Mouse (Mus musculus): ENCODE measurements around the gene Nrxn1.
A peak's percentile ranks its signal among the peaks of the same experiment; 100 is the strongest.
"Not testable (repeated sequence)": the region's sequence is repeated elsewhere in the genome, so short reads cannot be mapped to it uniquely, and the experiment has no call there.

Gene Nrxn1

DNA sequence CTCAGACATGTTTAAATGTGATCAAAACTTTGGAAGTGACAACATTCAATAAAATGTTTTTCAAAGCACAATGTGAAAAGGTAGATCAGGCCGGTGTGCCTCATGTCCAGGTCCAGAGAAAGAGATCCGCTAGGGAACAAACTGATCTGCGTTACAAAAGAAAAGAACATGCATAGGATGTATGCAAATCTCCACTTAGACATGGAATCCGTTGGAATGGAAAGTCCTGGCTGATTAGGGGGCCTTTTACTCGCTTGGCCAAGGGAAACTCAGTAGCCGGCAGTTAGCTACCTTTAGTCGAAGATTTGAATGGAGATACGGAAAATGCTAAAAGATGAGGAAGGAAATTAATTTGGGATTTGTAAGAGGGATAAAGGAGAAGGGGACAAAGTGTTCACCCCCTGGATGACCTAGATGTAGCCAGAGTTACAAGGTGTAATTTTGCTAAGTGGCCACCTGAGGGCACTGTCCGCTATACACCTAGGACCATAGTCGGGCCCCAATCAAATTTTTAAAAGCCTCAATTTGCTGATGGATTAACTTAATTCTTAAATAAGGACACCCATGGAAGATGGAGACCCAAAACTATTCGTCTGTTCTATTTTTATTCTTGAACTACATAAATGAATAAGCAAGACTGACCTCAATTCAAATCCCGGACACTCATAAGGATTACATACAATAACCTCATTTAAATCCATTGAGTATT lies 508.9 kb downstream of the Nrxn1 start:
- DNase-seq (ENCODE audit: low spot score) = peak; percentile 51

GRCm38 (mm10) chr17:90583196-90583595 lies 509.7 kb downstream of the Nrxn1 start:
- no peak for DNase-seq (ENCODE audit: low spot score)

DNA sequence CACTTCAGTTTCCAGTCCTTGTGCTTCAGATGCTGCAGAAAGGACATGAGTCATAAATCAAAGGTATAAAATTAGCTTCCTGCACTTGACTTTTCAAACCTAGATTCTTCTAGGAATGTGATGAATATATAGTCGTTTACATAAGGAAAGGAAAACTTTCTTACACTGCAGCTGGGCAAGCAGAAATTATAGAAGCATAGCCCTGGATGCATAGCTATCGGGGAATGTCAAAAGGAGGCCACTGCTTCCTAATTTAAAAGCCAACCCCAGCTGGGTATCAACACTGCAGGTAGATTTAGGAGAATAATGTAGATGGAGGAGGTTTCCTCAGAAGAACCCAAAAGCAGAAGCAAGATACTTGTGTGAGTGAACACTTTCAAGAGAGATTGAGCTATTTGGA lies 523.0 kb downstream of the Nrxn1 start:
- DNase-seq (ENCODE audit: low spot score) = no peak

DNA sequence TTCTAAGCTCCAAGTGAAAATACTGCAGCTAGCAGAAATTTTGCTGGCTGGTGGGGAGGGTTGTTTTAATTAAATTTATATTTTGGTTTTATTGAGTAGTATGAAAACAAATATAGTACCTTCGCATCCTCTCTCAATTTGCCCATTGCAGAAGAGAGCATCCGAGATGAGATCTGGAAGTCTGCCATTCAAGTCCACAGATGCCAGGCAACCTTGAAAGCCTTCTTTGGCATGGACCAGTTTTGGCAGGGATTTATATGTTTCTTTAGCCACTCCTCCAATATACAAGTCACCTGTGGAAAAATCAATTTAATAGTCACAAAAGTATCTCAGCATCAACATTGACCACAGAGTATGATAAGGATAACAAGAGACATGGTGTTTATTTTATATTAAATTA lies 527.7 kb downstream of the Nrxn1 start:
- no peak for DNase-seq (ENCODE audit: low spot score)

GRCm38 (mm10) chr17:90556376-90556775 lies 536.5 kb downstream of the Nrxn1 start:
- no peak for DNase-seq (ENCODE audit: low spot score)

GRCm38 (mm10) chr17:90550415-90550814 lies 542.5 kb downstream of the Nrxn1 start:
- no peak for DNase-seq (ENCODE audit: low spot score)

DNA sequence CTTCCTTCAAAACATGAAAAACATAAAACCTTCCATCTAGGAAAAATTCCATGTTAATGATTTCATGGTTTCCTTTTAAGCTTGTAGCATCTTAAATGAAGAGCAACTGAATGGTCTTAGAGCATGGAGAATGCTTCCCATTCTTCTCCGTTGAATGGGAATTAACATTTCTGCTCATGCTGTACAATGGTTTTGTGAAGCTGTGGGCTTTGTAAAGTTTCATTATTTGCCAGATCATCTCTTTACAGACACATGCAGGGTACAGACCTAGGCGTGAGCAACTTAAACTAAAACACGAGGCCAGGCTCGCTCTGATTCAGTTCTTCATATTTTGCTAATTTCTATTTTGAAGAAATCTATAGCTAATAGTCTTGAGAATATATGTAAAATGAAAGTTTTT lies 546.1 kb downstream of the Nrxn1 start:
- DNase-seq (ENCODE audit: low spot score) = no peak

DNA sequence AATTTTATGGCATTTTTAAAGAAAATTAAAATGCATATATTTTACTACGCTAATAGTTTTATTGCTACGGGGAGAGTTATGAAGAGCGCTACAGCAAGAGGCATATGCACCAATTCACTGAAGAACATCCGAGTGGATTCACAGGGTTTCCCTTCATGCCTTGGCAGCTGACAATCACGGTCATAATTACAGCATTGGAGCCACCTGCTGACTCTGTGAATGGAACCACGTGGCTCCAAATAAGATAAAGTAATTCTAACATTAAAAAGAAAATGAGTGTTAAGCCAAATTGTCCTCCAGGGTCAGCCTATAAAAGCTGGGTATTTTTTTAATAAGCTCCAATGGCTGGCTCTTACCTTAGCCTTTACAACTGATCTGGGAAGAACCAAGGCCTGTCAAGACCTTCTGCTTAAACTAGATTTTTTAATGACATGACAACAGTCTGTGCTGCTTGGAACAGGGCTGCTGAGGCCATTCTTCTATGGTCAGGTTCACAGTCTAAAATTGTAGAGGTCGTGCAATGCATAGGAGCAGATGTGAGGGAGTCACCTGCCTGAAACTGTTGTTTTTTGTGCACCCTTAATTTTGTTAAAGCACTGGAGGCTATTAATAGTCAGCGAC lies 548.1 kb downstream of the Nrxn1 start:
- DNase-seq (ENCODE audit: low spot score) = no peak

- no peak for DNase-seq (ENCODE audit: low spot score)
Observed at GRCm38 (mm10) chr17:90543986-90544638, 548.8 kb downstream of the Nrxn1 start.

DNA sequence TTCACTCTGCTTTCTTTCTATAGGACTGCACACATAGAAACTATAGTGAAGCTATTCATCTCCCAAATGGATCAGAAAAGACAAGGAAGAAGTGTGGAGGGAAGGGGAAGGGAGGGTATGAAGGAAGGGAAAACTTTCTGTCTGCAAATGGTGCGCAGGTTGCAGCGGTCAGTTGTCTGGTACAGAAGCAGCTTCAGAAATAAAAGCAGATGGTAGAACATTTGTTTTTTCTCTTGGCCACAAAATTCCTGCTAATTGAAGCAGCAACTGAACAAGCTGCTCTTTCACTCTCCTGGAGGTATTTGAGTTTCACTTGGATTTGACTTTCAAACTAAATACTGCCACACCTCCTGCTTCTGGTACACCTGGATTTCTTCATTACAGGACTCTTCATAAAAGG lies 561.4 kb downstream of the Nrxn1 start:
- no peak for DNase-seq (ENCODE audit: low spot score)

GRCm38 (mm10) chr17:90506026-90506425 lies 586.8 kb downstream of the Nrxn1 start:
- no peak for DNase-seq (ENCODE audit: low spot score)

GRCm38 (mm10) chr17:90503999-90504398 lies 588.9 kb downstream of the Nrxn1 start:
- DNase-seq (ENCODE audit: low spot score) = not testable (repeated sequence)

GRCm38 (mm10) chr17:90501023-90501675 lies 591.7 kb downstream of the Nrxn1 start:
- DNase-seq (ENCODE audit: low spot score) = peak; percentile 70

GRCm38 (mm10) chr17:90479531-90480250 lies 613.2 kb downstream of the Nrxn1 start:
- DNase-seq (ENCODE audit: low spot score) = no peak

- DNase-seq (ENCODE audit: low spot score) = no peak
Observed at GRCm38 (mm10) chr17:90456748-90457147, 636.1 kb downstream of the Nrxn1 start.

DNA sequence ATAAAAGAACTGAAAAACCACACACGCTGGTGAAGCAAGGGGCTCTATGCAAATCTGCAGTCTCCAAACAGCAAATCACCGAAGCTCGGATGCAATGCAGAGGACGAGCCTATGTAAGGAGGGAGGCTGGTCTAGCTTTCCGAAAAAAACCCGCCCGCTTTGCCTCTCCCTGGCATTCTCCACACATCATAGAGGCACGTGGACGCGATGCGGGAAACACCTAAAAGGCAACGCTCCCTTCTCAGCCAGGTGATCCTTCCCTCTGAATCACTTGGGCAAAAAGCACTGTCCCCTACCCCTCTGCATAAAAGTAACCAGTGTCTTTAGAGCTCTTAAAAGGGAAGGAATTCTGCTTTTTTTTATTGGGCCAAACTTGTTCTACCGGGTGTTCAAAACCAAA lies 637.0 kb downstream of the Nrxn1 start:
- DNase-seq (ENCODE audit: low spot score) = peak; percentile 39

GRCm38 (mm10) chr17:90455409-90455775 lies 637.5 kb downstream of the Nrxn1 start:
- peak; percentile 49 for DNase-seq (ENCODE audit: low spot score)

DNA sequence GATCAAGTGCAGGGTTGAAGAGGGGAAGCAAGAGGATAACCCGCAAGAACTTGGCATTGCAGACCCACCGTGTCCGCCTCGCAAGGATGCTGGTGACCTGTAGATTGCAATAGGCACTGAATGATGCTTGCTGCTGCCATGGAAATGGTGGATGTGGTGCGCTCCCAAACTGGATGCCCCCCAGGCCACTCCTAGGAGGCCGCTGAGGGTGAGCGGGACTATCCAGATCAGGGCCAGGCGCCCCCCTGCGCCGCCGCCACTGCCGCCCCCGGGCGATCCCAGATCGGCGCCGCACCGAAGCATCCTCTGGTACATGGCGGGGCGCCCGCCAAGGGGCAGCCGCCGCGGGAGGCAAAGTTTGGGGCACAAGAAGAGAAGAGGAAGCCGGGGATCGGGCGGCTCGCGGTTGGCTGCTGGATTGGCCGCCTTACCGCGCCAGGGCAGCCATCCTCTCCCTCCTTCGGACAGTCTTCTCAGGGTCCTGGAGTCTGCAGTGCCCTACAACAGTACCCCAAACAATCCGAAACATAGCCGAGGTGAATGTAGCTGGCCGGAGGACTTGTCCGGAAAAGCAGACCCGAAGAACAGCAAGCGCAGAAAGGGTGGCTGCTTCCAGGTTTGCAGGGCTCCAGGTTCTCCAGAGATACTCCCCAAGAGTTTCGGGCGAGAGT lies 638.0 kb downstream of the Nrxn1 start:
- peak; percentile 41 for DNase-seq (ENCODE audit: low spot score)

- DNase-seq (ENCODE audit: low spot score) = peak; percentile 44
Observed at GRCm38 (mm10) chr17:90454356-90454737, 638.5 kb downstream of the Nrxn1 start.

DNA sequence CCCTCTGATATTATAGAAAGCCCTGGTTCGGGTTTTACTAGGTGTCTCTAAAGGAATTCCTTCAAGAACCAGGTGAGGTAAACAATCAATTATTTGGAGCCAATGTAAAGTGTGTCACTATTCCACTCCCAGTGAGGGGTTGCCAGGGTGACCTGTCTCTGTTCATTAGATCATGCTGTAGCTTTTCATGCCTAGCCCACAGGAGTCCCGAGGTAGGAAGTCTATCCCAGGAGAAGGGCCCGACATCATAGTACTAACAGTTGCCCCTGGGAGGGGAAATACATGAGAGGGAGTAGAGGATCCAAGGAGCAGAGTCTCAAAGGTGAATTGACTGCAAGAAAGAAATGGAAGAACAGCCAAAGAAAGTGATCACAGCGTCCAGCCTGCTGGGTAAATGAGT lies 639.6 kb downstream of the Nrxn1 start:
- DNase-seq (ENCODE audit: low spot score) = no peak

GRCm38 (mm10) chr17:90452770-90453169 lies 640.1 kb downstream of the Nrxn1 start:
- DNase-seq (ENCODE audit: low spot score) = no peak

- DNase-seq (ENCODE audit: low spot score) = no peak
Observed at GRCm38 (mm10) chr17:90451384-90451783, 641.5 kb downstream of the Nrxn1 start.
